Mouse (Mus musculus) limb, embryonic 13.5 days (tissue): ENCODE results near the gene Sox13. TPM values are rescaled to one million over a fixed set of nuclear protein-coding genes. Genes with fewer than 3 reads are reported as not detected.

Experiments used
- ATAC-seq: fragments of 200-750 bp; cut with Nextera tagmentation; 2 replicates; pipeline ENCODE4 v1.8.0; 2017; ENCODE audit warnings: low read depth, moderate number of reproducible peaks, moderate TSS enrichment; ENCODE audit not compliant: low FRiP score
- H3K27ac ChIP-seq: fragments of 300-500 bp; sonication (generic); 2 replicates; pipeline ENCODE4 v1.5.1; 2015; ENCODE audit warnings: inconsistent platforms, mild to moderate bottlenecking, moderate library complexity
- H3K27me3 ChIP-seq: fragments of 300-500 bp; sonication (generic); 2 replicates; pipeline ENCODE4 v1.6.1; 2015; ENCODE audit warnings: mild to moderate bottlenecking, inconsistent platforms
- H3K36me3 ChIP-seq: fragments of 300-500 bp; sonication (generic); 2 replicates; pipeline ENCODE4 v1.6.1; 2015; ENCODE audit warnings: inconsistent platforms, mild to moderate bottlenecking, moderate library complexity
- H3K4me1 ChIP-seq: fragments of 300-500 bp; sonication (generic); 2 replicates; pipeline ENCODE4 v1.6.1; 2015; ENCODE audit warnings: inconsistent platforms
- H3K4me2 ChIP-seq: fragments of 300-500 bp; sonication (generic); replicated peaks from 2 replicates; pipeline ENCODE4 v1.6.1; 2015; ENCODE audit warnings: inconsistent platforms, mild to moderate bottlenecking, moderate library complexity
- H3K4me3 ChIP-seq: fragments of 300-500 bp; sonication (generic); 2 replicates; pipeline ENCODE4 v1.5.1; 2015; ENCODE audit warnings: moderate library complexity, mild to moderate bottlenecking, inconsistent platforms
- H3K9ac ChIP-seq: fragments of 300-500 bp; sonication (generic); 2 replicates; pipeline ENCODE4 v1.6.1; 2015; ENCODE audit warnings: mild to moderate bottlenecking, inconsistent platforms
- H3K9me3 ChIP-seq: fragments of 300-500 bp; sonication (generic); 2 replicates; pipeline ENCODE4 v1.6.1; 2016; ENCODE audit warnings: inconsistent platforms
- WGBS: fragments of 180-500 bp; shearing (Covaris S2); methylation state at CpG from one replicate; pipeline ENCODE4 v1.1.7; 2015; 5-methylcytosine and 5-hydroxymethylcytosine counted together
- polyA plus RNA-seq: library from polyadenylated mRNA; unstranded; fragments of >200 nt; fragmentation: Nextera tagmentation; extraction: Ambion mirVana; gene quantifications from 2 replicates; pipeline ENCODE4 v1.2.1, GENCODE M21; 2015

Sox13 gene
- 3.9 and 4.6 TPM in 2 replicates for polyA plus RNA-seq

DNA sequence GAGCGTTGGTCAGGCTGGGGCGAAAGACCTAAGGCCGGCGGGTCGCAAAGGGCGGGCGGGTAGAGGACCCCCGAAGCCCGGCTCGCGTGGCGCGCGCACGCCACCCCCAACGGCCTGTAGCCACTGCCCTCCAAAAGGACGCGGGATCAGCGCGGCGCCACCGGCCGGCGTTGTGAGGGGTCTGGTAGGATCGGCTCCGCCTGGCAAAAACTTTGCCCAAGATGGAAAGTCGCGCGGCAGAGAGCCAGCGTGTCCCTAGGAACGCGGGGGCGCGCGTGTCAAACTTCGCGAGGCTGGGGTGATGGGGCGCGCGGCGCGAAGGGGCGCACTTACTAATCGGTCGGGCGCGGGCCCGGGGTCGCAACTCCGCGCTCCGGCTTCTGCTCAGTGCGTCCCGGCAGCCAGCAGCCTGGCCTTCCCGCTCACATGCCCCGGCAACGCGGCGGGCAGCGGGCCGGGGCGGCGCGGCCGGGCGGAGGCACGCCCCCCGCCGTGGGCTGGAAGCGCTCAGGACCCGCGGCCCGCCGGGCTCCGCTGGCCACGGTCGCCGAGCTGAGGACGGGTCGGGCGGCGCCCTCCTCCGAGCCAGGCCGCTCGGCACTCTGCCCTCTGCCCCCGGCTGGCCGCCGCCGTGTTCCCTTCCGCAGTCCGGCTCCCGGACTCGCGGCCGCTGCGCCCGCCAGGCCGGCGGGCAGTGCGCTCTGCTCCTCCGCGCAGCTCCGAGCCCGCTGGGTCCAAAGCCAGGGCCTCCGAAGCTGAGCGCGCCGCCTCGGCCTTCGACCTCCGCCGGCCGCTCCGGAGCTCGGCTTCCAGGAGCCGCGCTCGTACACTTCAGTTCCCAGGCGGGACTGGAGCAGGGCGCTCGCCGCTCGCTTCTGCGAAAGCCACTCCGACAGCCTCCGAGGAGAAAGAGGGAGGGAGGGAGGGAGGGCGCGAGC lies at the start of gene Sox13:
Sox13 (minus strand) TSS at position 835 of the 938 bp plus-strand sequence.
- Histone ChIP-seq H3K4me3 (peak within 1 kb of the TSS; percentile 72), H3K9me3 (no peaks in the 10 kb centered on the region), H3K4me1 (peaks cover 15% of the 10 kb centered on the region), H3K9ac (peak within 1 kb of the TSS; percentile 80), H3K27ac (peak within 1 kb of the TSS; percentile 58; the same call in 1 of the 2 replicates), H3K4me2 (peak within 1 kb of the TSS; percentile 99), H3K27me3 (peaks cover 24% of the 10 kb centered on the region), H3K36me3 (no peaks in the 10 kb centered on the region)
- peak; percentile 60 for ATAC-seq
- WGBS: under 1% methylated on average over 114 of the region's 128 CpGs

DNA sequence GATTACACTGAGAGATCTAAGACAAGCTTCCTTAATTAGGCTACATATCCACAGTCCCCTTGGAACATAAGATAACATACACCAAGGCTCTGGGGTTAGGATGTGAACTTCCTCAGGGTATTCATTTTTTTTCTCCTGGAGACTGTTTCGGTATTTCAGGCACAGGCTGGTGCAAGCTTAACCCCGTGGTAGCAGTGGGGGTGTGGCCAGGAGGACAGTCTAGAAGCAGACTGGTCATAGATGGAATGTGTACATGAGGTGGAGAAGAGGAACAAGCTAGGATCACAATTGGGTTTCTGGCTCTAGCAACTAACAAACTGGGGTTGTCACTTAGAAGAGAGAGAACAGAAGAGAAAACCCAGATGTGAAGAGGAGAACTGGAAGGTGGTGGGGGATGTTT lies 47.4 kb upstream of the Sox13 start:
- Histone ChIP-seq H3K27ac (no peak overlapping the region), H3K9me3 (no peaks in the 10 kb centered on the region), H3K36me3 (no peaks in the 10 kb centered on the region), H3K4me3 (no peak overlapping the region), H3K27me3 (no peaks in the 10 kb centered on the region), H3K4me1 (peaks cover 14% of the 10 kb centered on the region), H3K9ac (no peak overlapping the region), H3K4me2 (no peak overlapping the region)
- no peak for ATAC-seq
- WGBS: 33% methylated on average over 2 of the region's 2 CpGs

DNA sequence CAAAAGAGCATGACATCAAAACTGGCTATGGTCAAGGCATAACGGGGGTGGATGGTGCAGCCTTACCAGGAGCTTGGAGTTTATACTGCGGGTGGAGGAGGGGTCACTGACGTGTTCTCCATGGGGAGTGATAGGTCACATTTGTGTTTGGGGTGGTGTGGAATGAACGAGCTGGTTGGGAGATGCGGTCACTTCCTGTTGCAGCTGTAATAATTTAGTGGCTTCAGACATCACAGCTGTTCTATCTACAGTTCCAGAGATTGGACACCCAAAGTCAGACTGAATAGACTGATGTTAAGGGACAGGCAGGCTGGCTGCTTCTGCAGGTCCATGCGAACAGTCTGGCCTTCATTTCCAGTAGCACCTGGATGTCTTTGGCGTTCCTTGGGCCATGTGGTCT lies 46.9 kb upstream of the Sox13 start:
- Histone ChIP-seq H3K27ac (no peak overlapping the region), H3K9ac (no peak overlapping the region), H3K4me3 (no peak overlapping the region), H3K4me2 (no peak overlapping the region), H3K27me3 (no peaks in the 10 kb centered on the region), H3K36me3 (no peaks in the 10 kb centered on the region), H3K9me3 (no peaks in the 10 kb centered on the region), H3K4me1 (peaks cover 14% of the 10 kb centered on the region)
- ATAC-seq: peak; percentile 32; the same call in 1 of the 2 replicates
- 54% methylated on average over 7 of the region's 7 CpGs for WGBS

DNA sequence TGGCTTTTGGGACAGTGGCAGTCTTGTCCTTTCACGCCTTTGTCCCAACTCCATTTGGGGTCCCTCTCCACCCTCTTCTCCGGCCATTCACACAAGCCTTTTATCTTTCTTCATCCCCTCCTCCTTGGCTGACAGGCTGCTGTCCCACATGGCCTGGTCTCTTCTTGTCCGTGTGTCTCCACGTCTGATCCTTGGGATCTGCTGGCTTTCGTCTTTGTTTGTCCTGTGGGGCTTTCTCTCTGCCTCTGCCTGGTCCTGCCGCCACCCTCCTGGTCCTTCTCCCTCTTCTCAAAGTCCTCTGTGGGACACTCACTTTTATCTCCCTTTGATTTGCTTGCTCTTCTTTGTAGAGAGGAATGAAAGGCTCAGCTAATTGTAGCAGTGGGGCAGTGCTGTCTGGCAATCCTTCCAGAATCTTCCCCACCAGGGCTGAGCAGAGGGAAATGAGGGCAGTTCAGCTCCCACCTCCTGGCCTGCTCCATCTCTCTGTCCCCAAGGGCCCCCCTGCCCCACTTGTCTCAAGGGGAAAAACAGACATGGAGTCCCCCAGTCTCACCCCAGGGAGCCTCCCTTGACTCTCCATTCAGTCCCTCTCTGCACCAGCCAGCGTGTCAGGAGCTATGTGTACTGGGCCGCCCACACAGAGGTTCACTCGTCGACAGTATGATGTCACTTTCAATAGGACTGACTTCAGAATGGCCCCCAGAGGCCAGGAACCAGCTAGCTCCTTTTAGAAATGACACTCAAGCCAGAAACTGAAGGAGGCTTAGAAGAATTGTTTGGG lies 46.3 kb upstream of the Sox13 start:
- no peak for ATAC-seq
- Histone ChIP-seq H3K4me2 (no peak overlapping the region), H3K4me3 (no peak overlapping the region), H3K4me1 (peaks cover 14% of the 10 kb centered on the region), H3K27me3 (no peaks in the 10 kb centered on the region), H3K27ac (no peak overlapping the region), H3K36me3 (no peaks in the 10 kb centered on the region), H3K9ac (no peak overlapping the region), H3K9me3 (no peaks in the 10 kb centered on the region)
- WGBS: 59% methylated on average over 10 of the region's 10 CpGs

DNA sequence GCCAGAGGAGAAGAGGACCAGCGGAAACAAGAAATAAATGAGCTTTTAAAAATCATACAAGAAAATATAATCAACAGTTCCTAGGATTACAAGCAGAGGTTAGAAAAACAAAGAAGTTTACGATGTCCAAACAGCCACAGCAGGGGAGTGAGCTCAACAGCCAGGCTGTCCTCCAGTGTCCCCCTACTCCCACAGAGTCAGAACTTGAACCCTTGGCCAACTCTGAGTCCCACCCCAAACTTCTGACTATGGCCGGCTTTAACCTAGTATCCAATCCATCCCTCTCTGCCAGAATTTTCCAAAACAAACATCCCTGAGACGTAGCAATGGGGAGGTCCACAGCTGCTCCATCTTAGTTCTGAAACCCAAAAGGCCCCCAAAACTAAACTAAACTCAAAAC lies 45.0 kb upstream of the Sox13 start:
- no peak overlapping the region for H3K9ac ChIP-seq
- no peaks in the 10 kb centered on the region for H3K27me3 ChIP-seq
- ATAC-seq: no peak
- H3K4me3 ChIP-seq: no peak overlapping the region
- no peak overlapping the region for H3K4me2 ChIP-seq
- no peak overlapping the region for H3K27ac ChIP-seq
- peaks cover 14% of the 10 kb centered on the region for H3K4me1 ChIP-seq
- 66% methylated on average over 4 of the region's 4 CpGs for WGBS
- no peaks in the 10 kb centered on the region for H3K9me3 ChIP-seq
- H3K36me3 ChIP-seq: no peaks in the 10 kb centered on the region

DNA sequence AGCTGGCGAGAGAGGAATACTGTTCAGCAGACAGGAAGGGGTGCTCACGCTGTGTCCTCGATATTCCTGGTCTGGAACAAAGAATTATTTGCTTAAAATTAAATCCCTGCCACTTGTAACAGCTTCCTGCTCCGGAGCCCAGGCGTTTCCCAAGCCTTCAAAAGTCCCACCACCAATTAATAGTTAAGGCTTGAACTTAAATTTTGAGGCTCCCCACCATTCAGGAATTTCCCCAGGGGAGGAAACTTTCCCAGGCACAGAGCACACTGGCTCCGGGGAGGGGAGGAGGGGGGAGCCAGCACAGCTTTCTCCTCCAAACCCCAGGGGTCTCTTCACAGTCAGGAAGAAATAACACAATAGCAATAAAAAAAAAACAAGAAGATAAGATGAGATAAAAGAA lies 44.6 kb upstream of the Sox13 start:
- Histone ChIP-seq H3K36me3 (no peaks in the 10 kb centered on the region), H3K9me3 (no peaks in the 10 kb centered on the region), H3K4me1 (peaks cover 14% of the 10 kb centered on the region), H3K27ac (no peak overlapping the region), H3K27me3 (no peaks in the 10 kb centered on the region), H3K4me2 (no peak overlapping the region), H3K4me3 (no peak overlapping the region), H3K9ac (peak overlapping the region; percentile 20; the same call in 1 of the 2 replicates)
- ATAC-seq: no peak
- WGBS: 17% methylated on average over 6 of the region's 6 CpGs

DNA sequence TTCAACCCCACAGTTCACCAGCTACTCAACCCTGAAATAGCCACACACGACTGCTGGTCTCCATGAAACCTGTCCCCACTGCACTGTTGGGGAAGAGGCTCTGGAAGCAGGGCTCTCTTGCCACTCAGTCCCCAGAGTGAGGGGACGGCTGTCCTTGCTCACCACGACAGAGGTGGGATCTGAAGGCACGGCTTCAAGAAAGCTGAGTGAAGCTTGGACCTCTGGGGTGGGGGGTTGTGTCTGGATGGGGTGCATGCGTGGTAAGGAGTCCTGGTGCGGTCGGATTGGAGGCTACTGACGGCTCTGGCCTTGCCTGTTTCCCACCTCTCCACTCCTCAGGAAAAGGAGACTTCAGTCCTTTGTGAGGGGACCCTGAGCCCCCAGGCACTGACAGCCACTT lies 43.7 kb upstream of the Sox13 start:
- H3K4me3 ChIP-seq: no peak overlapping the region
- H3K4me1 ChIP-seq: peaks cover 14% of the 10 kb centered on the region
- H3K27ac ChIP-seq: no peak overlapping the region
- 66% methylated on average over 8 of the region's 8 CpGs for WGBS
- no peaks in the 10 kb centered on the region for H3K27me3 ChIP-seq
- H3K36me3 ChIP-seq: no peaks in the 10 kb centered on the region
- ATAC-seq: no peak
- H3K9ac ChIP-seq: no peak overlapping the region
- no peaks in the 10 kb centered on the region for H3K9me3 ChIP-seq
- H3K4me2 ChIP-seq: no peak overlapping the region

DNA sequence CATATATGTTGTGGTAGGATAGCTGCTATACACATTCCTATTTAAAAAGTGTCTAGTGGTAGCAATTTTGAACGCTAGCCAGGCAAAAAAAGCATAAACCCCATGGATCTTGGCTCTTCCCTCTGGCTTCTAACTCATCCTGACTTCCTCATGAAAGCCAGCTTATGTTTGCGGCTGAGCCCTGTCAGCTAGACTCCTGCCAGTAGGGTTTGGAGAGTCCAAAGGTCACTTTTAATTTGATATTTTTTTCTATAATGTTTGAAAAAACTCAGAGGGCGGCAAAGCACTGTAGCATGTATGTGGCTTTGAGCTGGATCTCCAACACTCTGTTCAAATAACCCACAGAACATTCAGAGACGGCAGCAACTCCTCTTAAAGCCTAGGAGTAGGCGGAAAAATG lies 39.0 kb upstream of the Sox13 start:
- Histone ChIP-seq H3K9ac (no peak overlapping the region), H3K27me3 (no peaks in the 10 kb centered on the region), H3K4me3 (no peak overlapping the region), H3K9me3 (peaks cover 4% of the 10 kb centered on the region; the same call in 1 of the 2 replicates), H3K4me1 (peaks cover 4% of the 10 kb centered on the region; the same call in 1 of the 2 replicates), H3K36me3 (no peaks in the 10 kb centered on the region), H3K4me2 (no peak overlapping the region), H3K27ac (no peak overlapping the region)
- WGBS: 91% methylated on average over 5 of the region's 5 CpGs
- ATAC-seq: no peak

DNA sequence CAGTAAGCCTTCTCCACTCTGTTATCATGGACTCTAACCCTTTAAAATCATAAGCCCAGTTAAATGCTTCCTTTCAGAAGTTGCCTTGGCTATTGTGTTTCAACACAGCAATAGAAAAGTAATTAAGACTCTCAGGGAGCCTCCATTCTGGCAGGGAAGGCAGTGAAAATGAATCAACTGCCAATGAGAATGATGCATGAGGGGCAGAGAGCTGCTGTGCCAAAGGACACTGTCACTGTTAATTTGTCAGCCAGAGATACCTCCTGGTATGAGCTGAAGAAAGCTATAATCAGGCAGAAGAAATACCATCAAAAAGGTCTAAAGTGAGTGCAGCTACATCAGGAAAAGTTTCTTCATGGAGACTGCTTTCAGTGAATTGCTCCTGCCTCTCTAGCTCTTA lies 36.8 kb upstream of the Sox13 start:
- Histone ChIP-seq H3K4me1 (no peaks in the 10 kb centered on the region), H3K9ac (no peak overlapping the region), H3K36me3 (no peaks in the 10 kb centered on the region), H3K27ac (no peak overlapping the region), H3K9me3 (peaks cover 4% of the 10 kb centered on the region; the same call in 1 of the 2 replicates), H3K27me3 (no peaks in the 10 kb centered on the region), H3K4me2 (no peak overlapping the region), H3K4me3 (no peak overlapping the region)
- no peak for ATAC-seq

DNA sequence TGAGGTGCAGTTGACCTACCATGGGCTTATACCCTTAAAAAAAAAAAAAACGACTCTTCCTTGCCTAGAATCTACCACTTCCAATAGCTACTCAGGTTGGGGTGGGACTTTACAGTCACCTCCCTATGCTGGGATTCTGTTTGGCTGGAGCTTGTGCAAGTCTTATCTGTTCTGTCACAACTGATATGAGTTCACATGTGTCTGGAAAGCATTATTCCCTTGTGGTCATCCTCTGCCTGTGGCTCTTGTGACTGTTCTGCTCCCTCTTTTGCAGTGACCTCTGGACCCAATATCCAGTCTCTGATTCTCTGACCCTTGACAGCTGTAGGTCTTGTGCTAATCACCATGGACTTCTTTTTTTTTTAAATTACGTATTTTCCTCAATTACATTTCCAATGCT lies 31.9 kb upstream of the Sox13 start:
- 60% methylated on average over 2 of the region's 2 CpGs for WGBS
- H3K36me3 ChIP-seq: no peaks in the 10 kb centered on the region

DNA sequence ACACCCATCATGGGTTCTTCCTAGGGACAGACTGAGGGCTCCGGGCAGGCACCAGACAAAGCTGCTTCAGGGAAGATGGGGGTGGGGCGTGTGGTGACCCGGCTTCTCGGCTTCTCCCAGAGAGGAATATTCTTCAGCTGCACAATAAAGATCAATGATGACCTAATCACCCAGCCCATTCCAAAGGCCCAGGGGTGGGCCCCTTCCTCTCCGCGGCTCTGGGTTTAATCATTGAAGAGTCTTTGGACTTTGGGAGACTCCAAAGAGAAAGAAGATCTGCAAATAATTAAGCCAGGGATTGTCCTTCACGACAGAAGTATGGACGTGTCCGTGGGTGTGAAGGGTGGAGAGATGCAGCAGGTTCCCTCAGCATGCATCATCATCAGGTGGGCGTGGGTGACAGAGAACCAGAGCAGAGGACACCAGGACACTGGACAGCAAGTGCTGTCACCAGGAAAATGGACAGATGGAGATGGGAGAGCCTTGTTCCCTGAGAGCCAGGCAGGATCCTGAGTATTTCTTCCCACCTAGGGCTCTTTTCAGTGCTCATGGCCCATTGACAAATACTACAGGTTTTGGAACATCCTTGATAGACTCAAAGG lies 28.5 kb upstream of the Sox13 start:
- Histone ChIP-seq H3K4me3 (no peak overlapping the region), H3K27me3 (no peaks in the 10 kb centered on the region), H3K9me3 (no peaks in the 10 kb centered on the region), H3K36me3 (no peaks in the 10 kb centered on the region), H3K4me1 (peaks cover 16% of the 10 kb centered on the region), H3K27ac (peak overlapping the region; percentile 22; the same call in 1 of the 2 replicates), H3K9ac (no peak overlapping the region), H3K4me2 (no peak overlapping the region)
- 33% methylated on average over 10 of the region's 10 CpGs for WGBS
- no peak for ATAC-seq

More for the DNA sequence above, 31.9 kb upstream of the Sox13 start:
- no peak for ATAC-seq
- Histone ChIP-seq H3K4me3 (no peak overlapping the region), H3K9me3 (peaks cover 4% of the 10 kb centered on the region; the same call in 1 of the 2 replicates), H3K4me2 (no peak overlapping the region), H3K4me1 (peaks cover 8% of the 10 kb centered on the region), H3K27ac (no peak overlapping the region), H3K27me3 (no peaks in the 10 kb centered on the region), H3K9ac (no peak overlapping the region)
